Mouse (Mus musculus): Measurements from ENCODE around the gene Fam169b. TPM values are rescaled to one million over a fixed set of nuclear protein-coding genes. Genes with fewer than 3 reads are reported as not detected.

The Fam169b gene
- polyA plus RNA-seq, 1 experiment from 2014 or later: 0.16 TPM

GRCm38 (mm10) chr7:68337080-68337781 is 63.6 kb downstream of the Fam169b start:
- Histone ChIP-seq H3K36me3 (ENCODE audit: control insufficient read depth, insufficient read depth, low read length) (no peaks in the 10 kb centered on the region), H3K27ac (ENCODE audit: low read length) (no peak overlapping the region), H3K27me3 (ENCODE audit: control insufficient read depth, insufficient read depth, low read depth, low read length) (no peaks in the 10 kb centered on the region), H3K4me2 (ENCODE audit: low read length) (no peak overlapping the region), H3K9ac (ENCODE audit: low read depth, low read length) (no peak overlapping the region), H3K9me3 (replicated peaks; ENCODE audit: control insufficient read depth, low read length, poor library complexity, severe bottlenecking) (no peaks in the 10 kb centered on the region), H3K4me1 (ENCODE audit: control insufficient read depth, insufficient read depth, low read length) (no peaks in the 10 kb centered on the region), H3K4me3 (ENCODE audit: low read depth, low read length) (no peak overlapping the region)
- WGBS: 87% methylated on average over 8 of the region's 8 CpGs
- ATAC-seq: no peak

DNA sequence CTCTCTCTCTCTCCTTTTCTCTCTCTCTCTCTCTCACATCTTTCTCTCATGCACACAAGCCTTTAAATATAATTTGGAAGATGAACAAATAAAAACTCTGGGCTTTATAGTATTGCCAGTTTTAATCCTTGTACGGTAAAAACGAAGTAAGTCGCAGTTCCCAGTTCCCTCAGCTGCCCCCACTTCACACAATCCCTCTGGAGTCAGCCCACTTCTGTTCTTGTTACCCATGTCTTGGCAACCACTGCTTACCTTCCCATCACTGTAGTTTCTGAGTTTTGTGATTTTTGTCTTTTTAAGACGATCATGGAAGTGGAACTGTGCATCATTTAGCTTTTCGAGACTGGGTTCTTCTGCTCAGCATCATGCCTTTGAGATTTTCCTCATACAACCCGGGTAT is 65.0 kb downstream of the Fam169b start:
- no peaks in the 10 kb centered on the region for H3K36me3 ChIP-seq (ENCODE audit: control insufficient read depth, insufficient read depth, low read length)
- H3K4me1 ChIP-seq (ENCODE audit: control insufficient read depth, insufficient read depth, low read length): no peaks in the 10 kb centered on the region
- no peaks in the 10 kb centered on the region for H3K27me3 ChIP-seq (ENCODE audit: control insufficient read depth, insufficient read depth, low read depth, low read length)
- no peak for ATAC-seq
- H3K9ac ChIP-seq (ENCODE audit: low read depth, low read length): no peak overlapping the region
- H3K4me2 ChIP-seq (ENCODE audit: low read length): no peak overlapping the region
- no peak overlapping the region for H3K27ac ChIP-seq (ENCODE audit: low read length)
- WGBS: 59% methylated on average over 6 of the region's 6 CpGs
- H3K4me3 ChIP-seq (ENCODE audit: low read depth, low read length): no peak overlapping the region
- no peaks in the 10 kb centered on the region for H3K9me3 ChIP-seq (replicated peaks; ENCODE audit: control insufficient read depth, low read length, poor library complexity, severe bottlenecking)

GRCm38 (mm10) chr7:68344561-68344960 is 70.9 kb downstream of the Fam169b start:
- H3K4me1 ChIP-seq (ENCODE audit: control insufficient read depth, insufficient read depth, low read length): no peaks in the 10 kb centered on the region
- H3K27ac ChIP-seq (ENCODE audit: low read length): no peak overlapping the region
- no peak for ATAC-seq
- H3K4me3 ChIP-seq (ENCODE audit: low read depth, low read length): no peak overlapping the region
- no peaks in the 10 kb centered on the region for H3K36me3 ChIP-seq (ENCODE audit: control insufficient read depth, insufficient read depth, low read length)
- no peaks in the 10 kb centered on the region for H3K27me3 ChIP-seq (ENCODE audit: control insufficient read depth, insufficient read depth, low read depth, low read length)
- no peak overlapping the region for H3K4me2 ChIP-seq (ENCODE audit: low read length)
- H3K9me3 ChIP-seq (replicated peaks; ENCODE audit: control insufficient read depth, low read length, poor library complexity, severe bottlenecking): no peaks in the 10 kb centered on the region
- H3K9ac ChIP-seq (ENCODE audit: low read depth, low read length): no peak overlapping the region
- WGBS: 44% methylated on average over 5 of the region's 5 CpGs

DNA sequence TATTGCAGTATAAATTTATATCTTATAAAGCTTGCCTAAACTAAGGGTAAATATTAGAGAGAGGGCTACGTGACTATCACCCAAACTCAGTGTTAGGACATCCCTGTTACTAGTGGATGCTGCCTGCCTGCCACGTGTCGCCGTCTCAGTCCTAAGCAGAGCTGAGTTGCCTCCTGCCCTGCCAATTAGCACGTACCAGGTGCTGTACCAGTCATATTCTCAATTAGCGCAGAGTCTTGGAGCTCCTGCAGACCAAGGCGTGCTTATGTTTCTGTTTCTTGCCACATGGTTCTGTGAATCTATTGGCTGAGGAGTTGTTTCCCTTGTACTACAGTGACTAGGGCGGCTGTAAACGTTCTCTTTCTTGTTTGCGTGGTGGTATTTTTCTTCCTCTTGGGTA is 72.3 kb downstream of the Fam169b start:
- H3K9ac ChIP-seq (ENCODE audit: low read depth, low read length): no peak overlapping the region
- H3K36me3 ChIP-seq (ENCODE audit: control insufficient read depth, insufficient read depth, low read length): no peaks in the 10 kb centered on the region
- no peak overlapping the region for H3K4me2 ChIP-seq (ENCODE audit: low read length)
- no peaks in the 10 kb centered on the region for H3K9me3 ChIP-seq (replicated peaks; ENCODE audit: control insufficient read depth, low read length, poor library complexity, severe bottlenecking)
- ATAC-seq: no peak
- no peak overlapping the region for H3K27ac ChIP-seq (ENCODE audit: low read length)
- 84% methylated on average over 10 of the region's 10 CpGs for WGBS
- H3K4me1 ChIP-seq (ENCODE audit: control insufficient read depth, insufficient read depth, low read length): no peaks in the 10 kb centered on the region
- no peaks in the 10 kb centered on the region for H3K27me3 ChIP-seq (ENCODE audit: control insufficient read depth, insufficient read depth, low read depth, low read length)
- H3K4me3 ChIP-seq (ENCODE audit: low read depth, low read length): no peak overlapping the region

- Histone ChIP-seq H3K9ac (ENCODE audit: low read depth, low read length) (no peak overlapping the region), H3K4me1 (ENCODE audit: control insufficient read depth, insufficient read depth, low read length) (no peaks in the 10 kb centered on the region), H3K27ac (ENCODE audit: low read length) (no peak overlapping the region), H3K4me3 (ENCODE audit: low read depth, low read length) (no peak overlapping the region), H3K36me3 (ENCODE audit: control insufficient read depth, insufficient read depth, low read length) (no peaks in the 10 kb centered on the region), H3K4me2 (ENCODE audit: low read length) (no peak overlapping the region), H3K27me3 (ENCODE audit: control insufficient read depth, insufficient read depth, low read depth, low read length) (peaks cover 5% of the 10 kb centered on the region), H3K9me3 (replicated peaks; ENCODE audit: control insufficient read depth, low read length, poor library complexity, severe bottlenecking) (no peaks in the 10 kb centered on the region)
- peak; percentile 68 for ATAC-seq
- WGBS: 65% methylated on average over 11 of the region's 11 CpGs
These were observed 81.9 kb downstream of the Fam169b start for GRCm38 (mm10) chr7:68355325-68356076.

DNA sequence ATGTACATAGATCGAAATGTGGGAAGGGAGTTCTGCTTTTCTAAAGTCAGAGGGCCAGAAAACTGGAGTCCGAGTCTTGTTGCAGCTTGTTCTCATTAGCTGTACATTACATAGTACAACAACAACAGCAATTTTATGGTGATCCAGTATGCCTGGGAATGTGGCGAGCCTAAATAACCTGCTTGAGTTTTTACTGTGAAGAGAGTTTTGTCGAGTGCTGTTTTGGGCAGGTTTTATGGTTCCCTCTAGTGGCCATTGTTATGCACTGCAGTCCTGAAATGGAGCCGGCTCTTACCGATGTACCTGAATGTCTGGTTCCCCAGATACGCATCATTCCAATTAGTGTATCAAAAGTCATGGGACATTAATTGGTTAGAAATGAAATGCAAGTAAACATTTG is 83.8 kb downstream of the Fam169b start:
- no peak overlapping the region for H3K4me2 ChIP-seq (ENCODE audit: low read length)
- no peaks in the 10 kb centered on the region for H3K36me3 ChIP-seq (ENCODE audit: control insufficient read depth, insufficient read depth, low read length)

GRCm38 (mm10) chr7:68362609-68363008 is 89.0 kb downstream of the Fam169b start:
- H3K9ac ChIP-seq (ENCODE audit: low read depth, low read length): no peak overlapping the region
- no peak for ATAC-seq
- 74% methylated on average over 7 of the region's 7 CpGs for WGBS
- peaks cover 5% of the 10 kb centered on the region for H3K27me3 ChIP-seq (ENCODE audit: control insufficient read depth, insufficient read depth, low read depth, low read length)
- H3K4me1 ChIP-seq (ENCODE audit: control insufficient read depth, insufficient read depth, low read length): no peaks in the 10 kb centered on the region
- no peak overlapping the region for H3K4me2 ChIP-seq (ENCODE audit: low read length)
- no peaks in the 10 kb centered on the region for H3K9me3 ChIP-seq (replicated peaks; ENCODE audit: control insufficient read depth, low read length, poor library complexity, severe bottlenecking)
- H3K27ac ChIP-seq (ENCODE audit: low read length): no peak overlapping the region
- no peak overlapping the region for H3K4me3 ChIP-seq (ENCODE audit: low read depth, low read length)
- H3K36me3 ChIP-seq (ENCODE audit: control insufficient read depth, insufficient read depth, low read length): no peaks in the 10 kb centered on the region

More for the DNA sequence above, 83.8 kb downstream of the Fam169b start:
- Histone ChIP-seq H3K4me1 (ENCODE audit: control insufficient read depth, insufficient read depth, low read length) (no peaks in the 10 kb centered on the region), H3K9me3 (replicated peaks; ENCODE audit: control insufficient read depth, low read length, poor library complexity, severe bottlenecking) (no peaks in the 10 kb centered on the region), H3K9ac (ENCODE audit: low read depth, low read length) (no peak overlapping the region), H3K4me3 (ENCODE audit: low read depth, low read length) (no peak overlapping the region), H3K27ac (ENCODE audit: low read length) (no peak overlapping the region), H3K27me3 (ENCODE audit: control insufficient read depth, insufficient read depth, low read depth, low read length) (peaks cover 5% of the 10 kb centered on the region)
- ATAC-seq: no peak
- 24% methylated on average over 7 of the region's 7 CpGs for WGBS

- 85% methylated on average over 9 of the region's 9 CpGs for WGBS
- Histone ChIP-seq H3K4me2 (ENCODE audit: low read length) (no peak overlapping the region), H3K27ac (ENCODE audit: low read length) (no peak overlapping the region), H3K36me3 (ENCODE audit: control insufficient read depth, insufficient read depth, low read length) (no peaks in the 10 kb centered on the region), H3K9ac (ENCODE audit: low read depth, low read length) (no peak overlapping the region), H3K27me3 (ENCODE audit: control insufficient read depth, insufficient read depth, low read depth, low read length) (0 out of 2 replicates have a peak, but pooled peaks cover under 1% of the 10 kb centered on the region), H3K4me1 (ENCODE audit: control insufficient read depth, insufficient read depth, low read length) (peaks cover 3% of the 10 kb centered on the region; the same call in 1 of the 2 replicates), H3K9me3 (replicated peaks; ENCODE audit: control insufficient read depth, low read length, poor library complexity, severe bottlenecking) (no peaks in the 10 kb centered on the region), H3K4me3 (ENCODE audit: low read depth, low read length) (no peak overlapping the region)
- ATAC-seq: no peak
These were observed 92.1 kb downstream of the Fam169b start for GRCm38 (mm10) chr7:68365711-68366110.

GRCm38 (mm10) chr7:68368948-68369347 is 95.3 kb downstream of the Fam169b start:
- 88% methylated on average over 12 of the region's 12 CpGs for WGBS
- H3K4me1 ChIP-seq (ENCODE audit: control insufficient read depth, insufficient read depth, low read length): peaks cover 3% of the 10 kb centered on the region; the same call in 1 of the 2 replicates
- H3K27me3 ChIP-seq (ENCODE audit: control insufficient read depth, insufficient read depth, low read depth, low read length): peaks cover 14% of the 10 kb centered on the region; the same call in 1 of the 2 replicates
- no peaks in the 10 kb centered on the region for H3K36me3 ChIP-seq (ENCODE audit: control insufficient read depth, insufficient read depth, low read length)
- no peak overlapping the region for H3K4me2 ChIP-seq (ENCODE audit: low read length)
- H3K4me3 ChIP-seq (ENCODE audit: low read depth, low read length): no peak overlapping the region
- H3K27ac ChIP-seq (ENCODE audit: low read length): no peak overlapping the region
- H3K9ac ChIP-seq (ENCODE audit: low read depth, low read length): no peak overlapping the region
- ATAC-seq: no peak
- no peaks in the 10 kb centered on the region for H3K9me3 ChIP-seq (replicated peaks; ENCODE audit: control insufficient read depth, low read length, poor library complexity, severe bottlenecking)

All from midbrain, embryonic 16.5 days (tissue).